Mouse (Mus musculus) C2C12 (cell line): ENCODE measurements around the gene Scd2.

Experiments used
- CEBPB ChIP-seq: IDR thresholded peaks from one replicate; pipeline ENCODE4 v1.6.1; 2011; ENCODE audit warnings: low read depth, mild to moderate bottlenecking, control low read depth, moderate library complexity
- CTCF ChIP-seq: IDR thresholded peaks from one replicate; pipeline ENCODE4 v1.5.1; 2011; ENCODE audit not compliant: control insufficient read depth, insufficient read depth, insufficient read length
- FOSL1 ChIP-seq: IDR thresholded peaks from one replicate; pipeline ENCODE4 v1.8.0; 2011; ENCODE audit warnings: mild to moderate bottlenecking, low read length; ENCODE audit not compliant: poor library complexity, insufficient read depth, severe bottlenecking
- MAX ChIP-seq: IDR thresholded peaks from one replicate; pipeline ENCODE4 v1.6.1; 2011; ENCODE audit warnings: mild to moderate bottlenecking, control low read depth
- MYOD1 ChIP-seq: IDR thresholded peaks from one replicate; pipeline ENCODE4 v1.6.1; 2011; ENCODE audit warnings: low read depth; ENCODE audit not compliant: control insufficient read depth, insufficient read length
- MYOG ChIP-seq: IDR thresholded peaks from one replicate; pipeline ENCODE4 v1.6.1; 2011; ENCODE audit not compliant: control insufficient read depth, insufficient read length; ENCODE audit errors: extremely low read depth
- USF1 ChIP-seq: IDR thresholded peaks from one replicate; pipeline ENCODE4 v1.6.1; 2011; ENCODE audit warnings: low read depth, mild to moderate bottlenecking, control low read depth, moderate library complexity

DNA sequence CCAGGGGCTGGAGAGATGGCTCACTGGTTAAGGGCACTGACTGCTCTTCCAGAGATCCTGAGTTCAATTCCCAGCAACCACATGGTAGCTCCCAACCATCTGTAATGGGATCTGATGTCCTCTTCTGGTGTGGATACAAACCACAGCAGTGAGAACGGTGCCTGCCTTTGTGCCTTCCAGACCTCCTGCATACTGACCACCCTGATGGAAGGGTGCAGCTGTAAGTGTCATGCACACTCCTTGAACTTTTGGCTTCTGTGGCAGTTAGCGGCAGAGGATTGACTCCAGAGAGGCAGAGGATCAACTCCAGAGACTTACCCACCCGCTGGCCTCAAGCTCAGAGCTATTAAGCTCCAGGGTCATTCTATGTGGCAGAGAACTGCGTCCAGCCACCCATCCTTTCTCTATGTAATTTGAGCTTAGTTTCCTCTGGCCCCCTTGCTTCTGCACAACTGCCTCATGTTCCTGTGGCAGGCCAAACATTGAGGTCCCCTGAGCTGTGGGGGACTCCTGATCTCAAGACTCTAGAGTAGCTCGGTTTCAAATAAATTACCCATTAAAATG is 23.4 kb downstream of the Scd2 start:
- no peak for TF ChIP-seq CTCF
- TF ChIP-seq MYOD1: no peak
- no peak for TF ChIP-seq MAX
- no peak for TF ChIP-seq USF1
- no peak for TF ChIP-seq FOSL1
- no peak for TF ChIP-seq CEBPB
- TF ChIP-seq MYOG: no peak
